Mouse (Mus musculus): ENCODE measurements around the gene Mtr. TPM values are rescaled to one million over a fixed set of nuclear protein-coding genes. Genes with fewer than 3 reads are reported as not detected.

Gene Mtr
- 16.9 and 23.4 TPM in 2 replicates for polyA plus RNA-seq (2012)

- TF ChIP-seq GATA1 (IDR thresholded peaks at IDR 0.05; ENCODE audit: low read length), result no peak
These were observed at the start of gene Mtr for GRCm38 (mm10) chr13:12257391-12258380. TSS of gene Mtr (minus strand) at chr13:12258113.

GRCm38 (mm10) chr13:12307286-12307685, 49.4 kb upstream of the Mtr start:
- TF ChIP-seq GATA1 (IDR thresholded peaks at IDR 0.05; ENCODE audit: low read length), result no peak

GRCm38 (mm10) chr13:12305540-12305939, 47.6 kb upstream of the Mtr start:
- TF ChIP-seq GATA1 (IDR thresholded peaks at IDR 0.05; ENCODE audit: low read length), result no peak

- TF ChIP-seq GATA1 (IDR thresholded peaks at IDR 0.05; ENCODE audit: low read length), result no peak
These were observed 47.1 kb upstream of the Mtr start for GRCm38 (mm10) chr13:12304991-12305390.

- TF ChIP-seq GATA1 (IDR thresholded peaks at IDR 0.05; ENCODE audit: low read length), result no peak
These were observed 39.9 kb upstream of the Mtr start for GRCm38 (mm10) chr13:12297777-12298176.

- TF ChIP-seq GATA1 (IDR thresholded peaks at IDR 0.05; ENCODE audit: low read length), result no peak
These were observed 38.8 kb upstream of the Mtr start for GRCm38 (mm10) chr13:12296701-12297100.

GRCm38 (mm10) chr13:12293810-12294209, 35.9 kb upstream of the Mtr start:
- no peak for TF ChIP-seq GATA1 (IDR thresholded peaks at IDR 0.05; ENCODE audit: low read length)

- TF ChIP-seq GATA1 (IDR thresholded peaks at IDR 0.05; ENCODE audit: low read length), result no peak
These were observed 32.8 kb upstream of the Mtr start for GRCm38 (mm10) chr13:12290700-12291099.

GRCm38 (mm10) chr13:12284528-12284927, 26.6 kb upstream of the Mtr start:
- no peak for TF ChIP-seq GATA1 (IDR thresholded peaks at IDR 0.05; ENCODE audit: low read length)

- TF ChIP-seq GATA1 (IDR thresholded peaks at IDR 0.05; ENCODE audit: low read length), result no peak
These were observed 25.9 kb upstream of the Mtr start for GRCm38 (mm10) chr13:12283826-12284225.

- TF ChIP-seq GATA1 (IDR thresholded peaks at IDR 0.05; ENCODE audit: low read length), result no peak
These were observed 16.8 kb upstream of the Mtr start for GRCm38 (mm10) chr13:12274721-12275120.

- TF ChIP-seq GATA1 (IDR thresholded peaks at IDR 0.05; ENCODE audit: low read length), result no peak
These were observed 16.3 kb upstream of the Mtr start for GRCm38 (mm10) chr13:12274220-12274619.

GRCm38 (mm10) chr13:12272953-12273352, 15.0 kb upstream of the Mtr start:
- TF ChIP-seq GATA1 (IDR thresholded peaks at IDR 0.05; ENCODE audit: low read length), result no peak

- no peak for TF ChIP-seq GATA1 (IDR thresholded peaks at IDR 0.05; ENCODE audit: low read length)
These were observed 10.1 kb upstream of the Mtr start for GRCm38 (mm10) chr13:12267971-12268370.

- no peak for TF ChIP-seq GATA1 (IDR thresholded peaks at IDR 0.05; ENCODE audit: low read length)
These were observed 9.2 kb upstream of the Mtr start for GRCm38 (mm10) chr13:12267097-12267496.

- TF ChIP-seq GATA1 (IDR thresholded peaks at IDR 0.05; ENCODE audit: low read length), result no peak
These were observed 6.1 kb upstream of the Mtr start for GRCm38 (mm10) chr13:12263996-12264395.

GRCm38 (mm10) chr13:12261505-12261904, 3.6 kb upstream of the Mtr start:
- TF ChIP-seq GATA1 (IDR thresholded peaks at IDR 0.05; ENCODE audit: low read length), result no peak

Measured in G1E-ER4 (cell line).